Mouse (Mus musculus) inflammation-experienced regulatory T-cells (primary cell): ENCODE results near the gene Cpne4. TPM values are rescaled to one million over a fixed set of nuclear protein-coding genes. Genes with fewer than 3 reads are reported as not detected.

Source experiments
- polyA plus RNA-seq, 2 experiments: library from polyadenylated mRNA; unstranded; fragments of 100-300 nt; shearing (Covaris generic); gene quantifications; one replicate each; pipeline ENCODE4 v1.2.1; 2017

Gene Cpne4
- polyA plus RNA-seq: under 1 TPM in 1 of 2 experiments, not detected in 1; 0.20 TPM

GRCm38 (mm10) chr9:104546986-104547385, at the start of gene Cpne4:
TSS of gene Cpne4 (plus strand) at chr9:104547286.

GRCm38 (mm10) chr9:105053147-105053557, 506.1 kb downstream of the Cpne4 start, which contains the start of gene Mrpl3:
TSS of gene Mrpl3 (plus strand) at chr9:105053239.

Other genes starting within 250 kb of the Cpne4 start
- gene Acpp, start 209.5 kb upstream of the Cpne4 start, polyA plus RNA-seq: 10 to 100 TPM in 1 of 2 experiments, 1 to 10 TPM in 1; 2.1 to 11.1 TPM